Mouse (Mus musculus): ENCODE data around the gene Hoxa11. TPM values are rescaled to one million over a fixed set of nuclear protein-coding genes. Genes with fewer than 3 reads are reported as not detected.

Hoxa11 gene
- polyA plus RNA-seq, 1 experiment = not detected

DNA sequence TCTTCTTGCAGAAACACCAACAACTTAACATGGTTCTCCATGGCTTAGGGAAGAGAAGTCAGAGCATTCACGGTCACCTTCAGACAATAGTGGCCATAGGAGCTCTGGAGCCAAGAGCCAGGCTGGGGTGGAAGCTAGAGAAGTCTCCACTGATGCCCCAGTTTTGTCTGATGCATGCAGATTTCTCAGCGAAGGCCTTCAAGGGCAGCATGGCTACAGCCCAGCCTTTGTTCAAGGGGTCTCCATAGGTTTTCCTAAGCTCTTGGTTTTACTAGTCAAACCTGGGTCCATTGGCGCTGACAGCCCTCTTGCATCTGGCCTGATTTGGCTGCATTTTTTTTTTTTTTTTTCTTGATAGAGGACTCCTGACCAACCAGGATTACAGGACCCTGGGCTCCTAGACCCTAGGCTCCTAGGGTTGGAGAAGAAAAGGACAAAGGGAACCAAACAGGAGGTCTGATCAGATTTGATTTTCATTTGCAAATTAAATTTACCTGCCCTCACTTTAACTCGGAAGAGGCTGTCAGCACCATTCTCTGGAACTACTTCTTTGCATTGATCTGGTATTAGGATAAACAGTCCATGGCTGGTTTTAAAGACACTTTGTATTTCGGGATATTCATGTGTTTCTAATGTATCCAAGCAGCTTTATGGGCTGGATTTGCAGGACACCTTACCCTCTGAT lies 18.6 kb upstream of the Hoxa11 start:
- TF ChIP-seq CTCF (IDR thresholded peaks at IDR 0.05; ENCODE audit: borderline replicate concordance, insufficient read depth, low read depth, low read length) (no peak), POLR2A (IDR thresholded peaks at IDR 0.05; ENCODE audit: borderline replicate concordance, insufficient read depth, low read length) (no peak)
- no peak for DNase-seq
- no peak overlapping the region for H3K4me3 ChIP-seq (replicated peaks; ENCODE audit: insufficient read depth, low read depth, low read length)
- no peak overlapping the region for H3K27ac ChIP-seq (ENCODE audit: insufficient read depth, low read length)
- 4% methylated on average over 5 of the region's 5 CpGs for WGBS
- no peaks in the 10 kb centered on the region for H3K4me1 ChIP-seq (ENCODE audit: control insufficient read depth, insufficient read depth, low read length)
- peaks cover 37% of the 10 kb centered on the region; the same call in 1 of the 2 replicates for H3K27me3 ChIP-seq (ENCODE audit: control insufficient read depth, insufficient read depth, low read length)

DNA sequence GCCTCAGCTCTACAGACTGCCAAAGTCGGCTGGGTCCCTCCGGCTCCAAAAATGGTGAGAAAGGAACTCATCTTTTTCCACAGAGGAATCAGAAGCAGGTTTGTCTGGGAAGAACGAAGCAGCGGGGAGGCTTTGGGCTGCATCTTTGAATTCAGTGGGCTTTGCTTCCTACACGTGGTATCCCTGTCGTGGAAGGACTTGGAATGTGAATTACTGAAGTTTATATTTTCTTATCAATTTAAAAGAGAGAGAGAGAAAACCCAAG lies 17.6 kb upstream of the Hoxa11 start:
- Histone ChIP-seq H3K27me3 (ENCODE audit: control insufficient read depth, insufficient read depth, low read length) (peaks cover 38% of the 10 kb centered on the region; the same call in 1 of the 2 replicates), H3K4me1 (ENCODE audit: control insufficient read depth, insufficient read depth, low read length) (no peaks in the 10 kb centered on the region), H3K4me3 (replicated peaks; ENCODE audit: insufficient read depth, low read depth, low read length) (no peak overlapping the region), H3K27ac (ENCODE audit: insufficient read depth, low read length) (no peak overlapping the region)
- WGBS = 2% methylated on average over 6 of the region's 6 CpGs
- no peak for DNase-seq
- TF ChIP-seq POLR2A (IDR thresholded peaks at IDR 0.05; ENCODE audit: borderline replicate concordance, insufficient read depth, low read length) (no peak), CTCF (IDR thresholded peaks at IDR 0.05; ENCODE audit: borderline replicate concordance, insufficient read depth, low read depth, low read length) (no peak)

DNA sequence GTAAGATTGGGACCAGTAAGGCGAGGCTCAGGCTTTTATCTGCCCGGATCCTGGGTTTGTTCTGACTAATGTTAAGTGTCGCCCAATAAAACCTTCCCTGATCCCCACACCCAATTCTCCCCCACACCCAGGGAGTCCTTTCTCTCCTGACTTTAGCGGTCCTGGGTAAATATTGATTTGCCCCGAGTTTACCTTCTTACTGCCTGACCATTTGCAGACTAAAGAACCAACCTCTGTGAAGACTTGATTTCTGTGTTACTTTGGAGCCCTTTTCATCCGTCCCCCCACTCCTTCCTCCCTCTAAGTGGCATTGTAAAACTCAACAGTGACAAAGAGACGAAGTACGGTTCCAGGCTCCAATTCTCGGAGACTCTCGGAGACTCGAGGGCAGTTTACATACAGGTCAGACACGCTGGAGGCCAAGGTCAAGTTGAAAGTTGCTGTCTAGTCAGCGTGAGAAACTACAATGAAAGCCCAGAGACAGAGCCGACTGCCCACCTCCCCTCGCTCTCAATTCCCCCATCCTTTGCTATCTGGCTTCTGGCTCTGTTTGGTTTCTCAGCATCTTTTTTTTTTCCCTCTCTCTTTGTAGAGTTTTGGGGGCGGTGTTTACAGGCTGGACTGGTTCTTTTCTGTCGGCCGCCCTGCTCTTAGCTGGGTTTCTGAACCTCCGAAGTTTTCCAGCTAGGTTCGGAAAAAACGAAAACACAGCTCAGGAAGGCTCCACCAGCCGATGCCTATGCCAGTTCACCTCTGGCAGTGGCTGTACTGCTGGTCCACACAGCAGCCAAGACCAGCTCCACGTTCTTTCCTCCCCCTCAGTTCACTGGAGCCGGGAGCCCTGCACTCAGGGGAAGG lies 17.1 kb upstream of the Hoxa11 start:
- no peak for TF ChIP-seq POLR2A (IDR thresholded peaks at IDR 0.05; ENCODE audit: borderline replicate concordance, insufficient read depth, low read length)
- TF ChIP-seq CTCF (IDR thresholded peaks at IDR 0.05; ENCODE audit: borderline replicate concordance, insufficient read depth, low read depth, low read length) = no peak
- DNase-seq = no peak
- 5% methylated on average over 24 of the region's 24 CpGs for WGBS
- H3K27me3 ChIP-seq (ENCODE audit: control insufficient read depth, insufficient read depth, low read length) = peaks cover 38% of the 10 kb centered on the region; the same call in 1 of the 2 replicates
- H3K4me1 ChIP-seq (ENCODE audit: control insufficient read depth, insufficient read depth, low read length) = no peaks in the 10 kb centered on the region
- H3K27ac ChIP-seq (ENCODE audit: insufficient read depth, low read length) = no peak overlapping the region
- H3K4me3 ChIP-seq (replicated peaks; ENCODE audit: insufficient read depth, low read depth, low read length) = no peak overlapping the region

DNA sequence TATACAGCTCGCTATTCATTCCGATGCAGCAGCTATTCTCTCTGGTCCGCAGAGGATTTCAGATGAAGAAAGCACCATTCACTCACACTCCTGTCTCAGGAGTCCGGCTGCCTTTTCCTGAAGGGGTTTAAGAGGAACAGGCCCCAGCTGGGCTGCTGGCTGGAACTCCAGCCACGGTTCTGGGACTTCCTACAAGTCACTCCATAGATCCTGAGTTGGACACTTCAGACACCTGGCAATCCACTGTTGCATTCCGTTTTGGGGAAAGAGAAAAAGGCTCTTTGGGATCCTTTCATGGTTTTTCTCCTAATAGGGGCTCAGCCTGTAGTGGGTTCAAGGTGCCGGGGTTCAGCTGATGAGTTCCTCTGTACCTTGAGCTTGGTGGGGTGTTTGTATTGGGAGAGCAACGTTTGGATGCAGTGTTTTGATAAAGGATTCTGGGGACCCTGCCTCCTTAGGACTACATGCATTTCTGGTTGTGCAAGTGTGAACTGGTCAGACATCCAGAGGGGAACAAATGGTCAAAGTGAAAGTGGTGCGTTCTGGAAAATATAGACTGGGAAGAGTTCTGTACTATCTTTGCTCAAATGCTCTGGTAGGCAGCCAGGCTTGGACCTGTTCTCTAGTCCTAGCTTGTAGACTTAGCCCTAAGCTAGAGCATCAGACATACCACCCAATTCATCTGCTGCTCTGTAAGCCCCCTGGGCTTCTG lies 16.3 kb upstream of the Hoxa11 start:
- 4% methylated on average over 9 of the region's 9 CpGs for WGBS
- TF ChIP-seq CTCF (IDR thresholded peaks at IDR 0.05; ENCODE audit: borderline replicate concordance, insufficient read depth, low read depth, low read length) (no peak), POLR2A (IDR thresholded peaks at IDR 0.05; ENCODE audit: borderline replicate concordance, insufficient read depth, low read length) (no peak)
- Histone ChIP-seq H3K4me1 (ENCODE audit: control insufficient read depth, insufficient read depth, low read length) (no peaks in the 10 kb centered on the region), H3K27me3 (ENCODE audit: control insufficient read depth, insufficient read depth, low read length) (peaks cover 37% of the 10 kb centered on the region; the same call in 1 of the 2 replicates), H3K4me3 (replicated peaks; ENCODE audit: insufficient read depth, low read depth, low read length) (no peak overlapping the region), H3K27ac (ENCODE audit: insufficient read depth, low read length) (no peak overlapping the region)
- DNase-seq = no peak

DNA sequence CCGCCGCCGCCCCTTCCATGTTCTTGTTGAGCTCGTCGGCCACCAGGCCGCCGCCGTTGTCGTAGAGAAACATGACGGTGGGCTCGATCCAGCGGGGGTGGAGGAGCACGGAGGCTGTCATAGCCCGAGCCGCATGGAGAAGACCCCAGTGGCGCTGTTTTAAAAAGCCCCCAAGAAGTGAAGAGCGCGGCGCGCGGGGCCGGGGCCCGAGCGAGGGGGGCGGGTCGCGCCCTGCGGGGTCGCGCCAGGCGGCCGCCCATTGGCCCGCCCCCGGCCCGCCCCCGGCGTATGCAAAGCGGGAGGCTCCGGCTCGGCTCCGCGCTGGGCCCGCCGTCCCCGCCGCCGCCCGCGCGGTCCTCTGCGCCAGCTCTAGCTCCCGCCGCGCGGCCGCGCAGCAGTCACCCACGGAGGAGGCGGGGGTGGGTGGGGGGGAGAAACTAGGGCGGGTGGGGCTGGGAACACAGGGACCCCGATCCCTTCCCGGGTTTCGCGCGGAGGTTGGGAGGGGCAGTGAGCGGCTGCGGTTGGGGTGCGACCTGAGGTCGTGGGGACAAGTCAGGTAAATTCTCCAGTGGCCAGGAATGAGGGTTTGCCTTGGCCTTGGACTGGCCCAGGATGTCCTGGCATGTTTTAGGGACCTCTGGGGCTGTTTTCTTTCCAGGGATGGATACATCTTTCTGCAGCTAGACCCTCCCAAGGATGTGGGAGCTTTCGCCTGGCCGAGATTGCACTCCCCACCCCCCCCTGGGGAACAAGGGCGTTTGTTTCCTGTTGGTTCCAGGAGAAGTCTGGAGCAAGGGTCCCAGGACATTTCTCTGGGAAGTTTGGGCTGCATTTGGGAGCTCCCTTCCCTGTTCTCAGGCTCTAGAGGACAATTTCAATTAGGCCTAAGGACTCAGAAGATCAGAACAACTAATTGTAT lies 15.3 kb upstream of the Hoxa11 start, which contains the start of gene Hoxa13:
Gene Hoxa13 (minus strand): TSS at position 227 of the 922 bp plus-strand sequence.
- TF ChIP-seq POLR2A (IDR thresholded peaks at IDR 0.05; ENCODE audit: borderline replicate concordance, insufficient read depth, low read length) (no peak), CTCF (IDR thresholded peaks at IDR 0.05; ENCODE audit: borderline replicate concordance, insufficient read depth, low read depth, low read length) (no peak)
- WGBS = 2% methylated on average over 53 of the region's 72 CpGs
- peaks cover 32% of the 10 kb centered on the region; the same call in 1 of the 2 replicates for H3K27me3 ChIP-seq (ENCODE audit: control insufficient read depth, insufficient read depth, low read length)
- no peak for DNase-seq
- H3K4me3 ChIP-seq (replicated peaks; ENCODE audit: insufficient read depth, low read depth, low read length) = no peak within 1 kb of the TSS
- H3K4me1 ChIP-seq (ENCODE audit: control insufficient read depth, insufficient read depth, low read length) = no peaks in the 10 kb centered on the region
- no peak within 1 kb of the TSS for H3K27ac ChIP-seq (ENCODE audit: insufficient read depth, low read length)

DNA sequence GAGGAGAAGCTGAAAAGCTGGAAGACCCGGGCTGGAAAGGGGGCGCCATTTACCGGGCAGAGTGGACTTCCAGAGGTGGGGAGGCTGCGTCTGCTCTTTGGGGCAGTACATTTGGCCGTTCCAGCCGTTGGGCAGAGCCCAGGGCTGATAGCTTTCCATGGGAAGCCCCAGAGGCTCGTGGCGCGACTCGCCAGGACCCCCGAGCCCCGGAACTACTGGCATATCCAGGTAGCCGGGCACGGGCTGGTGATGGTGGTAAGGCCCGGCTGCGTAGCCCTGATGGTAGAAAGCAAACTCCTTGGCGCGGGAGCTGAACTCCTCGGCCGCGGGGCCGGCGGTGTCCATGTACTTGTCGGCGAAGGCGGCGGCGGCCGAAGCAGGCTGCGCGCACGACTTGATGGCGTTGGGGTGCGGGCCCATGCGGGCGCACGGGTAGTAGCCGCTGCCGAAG lies 14.2 kb upstream of the Hoxa11 start:
- Histone ChIP-seq H3K27me3 (ENCODE audit: control insufficient read depth, insufficient read depth, low read length) (peaks cover 30% of the 10 kb centered on the region; the same call in 1 of the 2 replicates), H3K27ac (ENCODE audit: insufficient read depth, low read length) (no peak overlapping the region), H3K4me3 (replicated peaks; ENCODE audit: insufficient read depth, low read depth, low read length) (no peak overlapping the region), H3K4me1 (ENCODE audit: control insufficient read depth, insufficient read depth, low read length) (no peaks in the 10 kb centered on the region)
- TF ChIP-seq CTCF (IDR thresholded peaks at IDR 0.05; ENCODE audit: borderline replicate concordance, insufficient read depth, low read depth, low read length) (no peak), POLR2A (IDR thresholded peaks at IDR 0.05; ENCODE audit: borderline replicate concordance, insufficient read depth, low read length) (no peak)
- DNase-seq = no peak
- WGBS = 1% methylated on average over 39 of the region's 39 CpGs

Data from cerebellum, adult 2 months (tissue).